Mouse (Mus musculus) gastrocnemius, adult 18-20 months (tissue): ENCODE data around the gene Taf1b. TPM values are rescaled to one million over a fixed set of nuclear protein-coding genes. Genes with fewer than 3 reads are reported as not detected.

Experiments
- DNase-seq: peaks from one replicate; pipeline ENCODE4 v3.0.0; 2021; ENCODE audit warnings: low spot score
- total RNA-seq, 2 experiments: library from RNA; stranded (reverse); gene quantifications; 2 replicates each; pipeline ENCODE4 v1.2.3; 2021

Taf1b gene
- total RNA-seq, 2 experiments from 2014 or later = 5.8 to 7.2 TPM

- peak; percentile 84 for DNase-seq
Observed at GRCm38 (mm10) chr12:24600806-24601205, 102.6 kb downstream of the Taf1b start.

- DNase-seq = peak; percentile 70
Observed at GRCm38 (mm10) chr12:24603266-24603665, 105.1 kb downstream of the Taf1b start.

- no peak for DNase-seq
Observed at GRCm38 (mm10) chr12:24606166-24606565, 108.0 kb downstream of the Taf1b start.

Other genes with a start within 250 kb of the Taf1b start
- gene Grhl1, start 73.9 kb downstream of the Taf1b start, total RNA-seq = under 1 TPM; 0.24 to 0.27 TPM
- gene Klf11, start 152.9 kb downstream of the Taf1b start, total RNA-seq = 1 to 10 TPM; 4.3 to 6.3 TPM
- 1 to 10 TPM; 1.7 to 2.7 TPM for gene Cys1, start 183.5 kb downstream of the Taf1b start, total RNA-seq
- under 1 TPM; 0.71 to 0.87 TPM for gene Rrm2, start 209.9 kb downstream of the Taf1b start, total RNA-seq